Comparison of ENCODE assay signal across 10 mouse cellular contexts in genomic region chr11:30488183-30488582, GRCm38 (mm10).
"Had no signal": no experiment of that assay in that cellular context is flagged by ENCODE, and none has a peak within 500 bp of the region (broad histone marks: within the 10 kb centered on the region; RNA-seq: fewer than 3 reads in every experiment).

No protein-coding gene starts in this region.

- DNase-seq: lung, adult 18-20 months; lung, embryonic 14.5 days; lung, postnatal 10 days; lung, postnatal 4 days; midbrain, embryonic 14.5 days; right cerebral cortex, adult 18-20 months; right cerebral cortex, postnatal 25 days; thymus, adult 2 months; thymus, postnatal 25 days; thymus, postnatal 4 days had no signal
